Mouse (Mus musculus) heart, postnatal 0 days (tissue): ENCODE measurements around the gene Fstl4.

Experiments used
- CTCF ChIP-seq: IDR thresholded peaks from 2 replicates; pipeline ENCODE4 v1.5.1; 2016; ENCODE audit warnings: antibody characterized with exemption, control low read depth, low read depth
- EP300 ChIP-seq: IDR thresholded peaks from 2 replicates; pipeline ENCODE4 v1.6.1; 2016; ENCODE audit warnings: antibody characterized with exemption, low read depth

GRCm38 (mm10) chr11:52729890-52730289 is 34.5 kb upstream of the Fstl4 start:
- TF ChIP-seq CTCF (no peak), EP300 (no peak)
